Mouse (Mus musculus) left cerebral cortex, adult 2 months (tissue): Measurements from ENCODE around the gene Mid1. TPM values are rescaled to one million over a fixed set of nuclear protein-coding genes. Genes with fewer than 3 reads are reported as not detected.
"Not testable (repeated sequence)": the region's sequence is repeated elsewhere in the genome, so short reads cannot be mapped to it uniquely, and the experiment has no call there.

Experiments
- DNase-seq, 2 experiments: peaks; one replicate each; pipeline ENCODE4 v3.0.0; 2021 to 2022; ENCODE audit warnings: low spot score in 2 of 2, mixed read lengths in 1 of 2; ENCODE audit errors: extremely low spot score in 1 of 2
- H3K27ac ChIP-seq: fragments of 200-600 bp; 2 replicates; pipeline ENCODE4 v1.8.1; 2022
- H3K4me3 ChIP-seq: fragments of 200-600 bp; 2 replicates; pipeline ENCODE4 v1.8.1; 2022
- CTCF ChIP-seq: fragments of 200-600 bp; IDR thresholded peaks from 2 replicates; pipeline ENCODE4 v1.8.1; 2022; ENCODE audit warnings: antibody characterized with exemption, mild to moderate bottlenecking, moderate library complexity
- intact Hi-C: fragments of 180-260 bp; cut with DNase I; formaldehyde crosslinking; loops from one replicate; pipeline ENCODE4 v1.15.1; 2025
- total RNA-seq, 2 experiments: library from RNA; stranded (reverse); gene quantifications; 2 replicates each; pipeline ENCODE4 v1.2.3; 2021

Mid1 gene
- total RNA-seq, 2 experiments from 2014 or later, result 19.7 to 24.5 TPM

DNA sequence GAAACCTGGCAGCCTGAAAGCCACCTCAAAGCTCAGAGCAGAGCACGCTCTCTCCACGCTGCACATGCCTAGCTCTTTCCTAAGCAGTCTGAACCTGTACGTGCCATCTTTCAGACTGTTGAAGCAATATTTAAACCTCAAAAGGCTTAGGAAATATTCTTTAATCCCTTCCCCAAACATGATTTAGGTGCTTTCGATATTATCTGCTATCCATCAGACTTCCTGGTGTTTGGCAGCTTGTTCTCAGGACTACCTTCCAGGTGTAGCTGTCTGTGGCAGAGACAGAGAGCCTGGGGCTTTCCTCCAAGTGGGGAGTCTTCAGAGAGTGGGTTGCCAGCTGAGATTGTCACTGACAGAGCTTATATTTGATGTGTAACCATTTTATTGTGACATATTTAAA lies 255.5 kb downstream of the Mid1 start:
- no peak for TF ChIP-seq CTCF
- intact Hi-C loops, result no loop called here
- DNase-seq, result no peak
- Histone ChIP-seq H3K27ac (no peak overlapping the region), H3K4me3 (no peak overlapping the region)

GRCm38 (mm10) chrX:169950596-169950995 lies 265.6 kb downstream of the Mid1 start:
- no peak for DNase-seq
- Histone ChIP-seq H3K27ac (no peak overlapping the region), H3K4me3 (no peak overlapping the region)
- TF ChIP-seq CTCF, result no peak
- intact Hi-C loops, result no loop called here

GRCm38 (mm10) chrX:169969337-169969736 lies 284.3 kb downstream of the Mid1 start:
- no peak overlapping the region for H3K27ac ChIP-seq
- no peak for DNase-seq
- intact Hi-C loops, result loop anchor here (1.0 kb wide), 1 partner anchor 39 kb away; no protein-coding TSS in a partner anchor
- TF ChIP-seq CTCF, result no peak
- no peak overlapping the region for H3K4me3 ChIP-seq

DNA sequence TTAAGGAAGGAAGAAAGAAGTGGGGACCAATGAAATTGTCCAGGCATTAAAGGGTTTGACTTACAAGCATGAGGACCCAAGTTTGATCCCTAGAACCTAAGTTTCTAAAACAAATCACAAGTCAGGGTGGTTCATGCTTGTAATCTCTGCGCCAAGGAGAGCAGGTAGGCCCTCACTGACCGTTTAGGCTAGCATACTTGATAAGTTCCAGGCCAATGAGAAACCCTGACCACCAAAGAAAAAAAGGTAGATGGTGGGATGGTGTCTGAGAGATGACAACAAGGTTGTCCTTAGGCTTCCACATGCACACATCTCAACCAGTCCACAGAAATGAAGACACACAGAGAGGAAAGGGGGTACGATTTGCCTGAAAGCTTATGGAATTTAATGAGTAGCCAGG lies 284.8 kb downstream of the Mid1 start:
- intact Hi-C loops, result loop anchor here (1.0 kb wide), 1 partner anchor 39 kb away; no protein-coding TSS in a partner anchor
- not testable (repeated sequence) for DNase-seq

GRCm38 (mm10) chrX:169970546-169970945 lies 285.5 kb downstream of the Mid1 start:
- intact Hi-C loops, H3K27ac ChIP-seq, H3K4me3 ChIP-seq, DNase-seq: not testable (repeated sequence)

More for the DNA sequence above, 284.8 kb downstream of the Mid1 start:
- H3K4me3 ChIP-seq, H3K27ac ChIP-seq: not testable (repeated sequence)

GRCm38 (mm10) chrX:169971562-169971961 lies 286.6 kb downstream of the Mid1 start:
- DNase-seq, intact Hi-C loops, H3K27ac ChIP-seq, H3K4me3 ChIP-seq: not testable (repeated sequence)

GRCm38 (mm10) chrX:169972131-169972530 lies 287.1 kb downstream of the Mid1 start:
- H3K4me3 ChIP-seq, H3K27ac ChIP-seq, DNase-seq, intact Hi-C loops: not testable (repeated sequence)

GRCm38 (mm10) chrX:169972791-169973494 lies 287.9 kb downstream of the Mid1 start:
- intact Hi-C loops, H3K4me3 ChIP-seq, H3K27ac ChIP-seq: not testable (repeated sequence)
- peak in 1 of 2 experiments; percentile 18 for DNase-seq

DNA sequence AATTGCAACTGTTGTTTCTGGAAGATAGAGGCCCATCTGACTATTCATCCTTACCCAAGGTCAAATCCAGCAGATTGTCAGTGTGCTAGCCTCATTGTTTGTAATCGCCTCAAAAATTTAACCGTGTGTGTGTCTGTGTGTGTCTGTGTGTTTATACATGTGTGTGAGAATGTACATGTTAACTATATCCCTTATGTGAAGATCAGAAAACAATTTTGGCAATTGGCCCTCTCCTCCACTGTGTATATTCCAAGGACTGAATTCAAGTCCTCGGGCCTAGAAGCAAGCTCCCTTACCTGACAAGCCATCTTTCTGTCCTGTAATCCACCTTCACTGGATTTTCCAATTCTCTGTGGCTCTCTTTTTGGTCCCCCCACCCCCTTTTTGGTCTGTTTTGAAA lies 288.8 kb downstream of the Mid1 start:
- intact Hi-C loops, H3K4me3 ChIP-seq, H3K27ac ChIP-seq: not testable (repeated sequence)
- DNase-seq, result peak in 1 of 2 experiments; percentile 9

DNA sequence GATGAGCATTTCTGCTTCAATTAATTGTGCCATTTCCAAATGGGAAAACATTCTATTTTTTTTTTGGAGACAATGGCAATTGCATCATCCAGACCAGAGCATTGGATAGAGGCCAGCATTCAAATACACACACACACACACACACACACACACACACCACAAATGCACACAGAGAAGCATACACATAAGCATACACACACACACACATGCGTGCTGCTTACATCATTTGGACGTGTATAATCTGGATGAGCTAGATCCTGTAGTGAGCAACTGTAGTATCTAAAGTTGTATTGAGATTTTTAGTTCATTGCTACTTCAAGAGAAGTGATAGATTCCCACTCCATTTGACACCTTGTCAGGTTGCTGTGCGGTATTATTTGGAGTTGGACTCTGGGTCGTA lies 289.5 kb downstream of the Mid1 start:
- intact Hi-C loops, H3K4me3 ChIP-seq, H3K27ac ChIP-seq: not testable (repeated sequence)
- DNase-seq, result peak in 1 of 2 experiments; percentile 14

DNA sequence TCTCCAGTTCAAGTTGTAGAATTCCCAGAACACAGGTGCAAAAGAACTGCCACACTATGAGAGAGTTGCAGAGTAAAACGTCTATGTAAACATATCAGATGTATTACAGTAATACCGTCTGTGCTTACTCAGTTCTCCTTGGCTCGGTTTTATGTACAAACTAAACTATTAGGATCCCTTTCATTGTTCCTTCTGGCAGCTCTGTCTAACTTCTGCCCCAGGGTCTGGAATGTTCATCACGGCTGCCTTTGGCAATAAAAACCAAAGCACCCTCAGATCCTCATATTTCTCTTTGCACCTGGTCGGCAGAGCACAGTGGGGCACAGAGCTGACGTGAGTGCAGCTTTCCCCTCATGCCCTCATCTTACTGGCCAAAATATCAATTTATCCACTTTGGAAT lies 290.0 kb downstream of the Mid1 start:
- H3K27ac ChIP-seq, intact Hi-C loops, H3K4me3 ChIP-seq: not testable (repeated sequence)
- peak in 1 of 2 experiments; percentile 18 for DNase-seq

DNA sequence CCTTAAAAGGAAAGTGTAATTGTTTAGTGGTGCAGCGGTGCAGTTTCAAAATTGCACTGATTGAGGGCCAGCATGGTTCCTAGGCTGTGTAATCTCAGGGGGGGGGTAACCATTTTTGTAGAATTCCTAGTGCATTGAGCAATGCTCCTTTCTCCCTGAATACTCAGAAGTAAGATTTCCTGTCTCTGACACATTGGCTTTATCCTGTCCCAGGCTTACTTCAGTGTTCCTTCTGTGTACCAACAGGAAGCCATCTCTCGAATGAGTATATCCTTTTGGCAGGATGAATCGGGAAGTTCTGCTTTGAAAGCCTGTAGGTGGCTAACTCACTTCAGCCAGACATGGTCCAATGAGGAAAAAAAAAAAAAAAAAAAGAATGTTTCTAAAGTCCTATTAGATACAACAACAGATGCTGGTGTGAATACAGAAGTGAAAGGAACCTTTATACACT lies 290.7 kb downstream of the Mid1 start:
- DNase-seq, result peak in 1 of 2 experiments; percentile 14
- H3K27ac ChIP-seq, H3K4me3 ChIP-seq, intact Hi-C loops: not testable (repeated sequence)

- intact Hi-C loops, H3K27ac ChIP-seq, H3K4me3 ChIP-seq: not testable (repeated sequence)
- peak in 1 of 2 experiments; percentile 9 for DNase-seq
These were observed 291.3 kb downstream of the Mid1 start for GRCm38 (mm10) chrX:169976340-169976739.

GRCm38 (mm10) chrX:169977856-169978435 lies 292.9 kb downstream of the Mid1 start:
- intact Hi-C loops, DNase-seq, H3K4me3 ChIP-seq: not testable (repeated sequence)
- H3K27ac ChIP-seq, result peak overlapping the region; percentile 41

- H3K27ac ChIP-seq, result peak overlapping the region; percentile 41
- peak; percentile 85 to 87 for DNase-seq
- intact Hi-C loops, result not testable (repeated sequence)
These were observed 293.7 kb downstream of the Mid1 start for GRCm38 (mm10) chrX:169978436-169979381.

GRCm38 (mm10) chrX:169979461-169980202 lies 294.6 kb downstream of the Mid1 start:
- peak in 1 of 2 experiments; percentile 64 for DNase-seq
- Histone ChIP-seq H3K4me3 (peak overlapping the region; percentile 17), H3K27ac (peak overlapping the region; percentile 24)
- intact Hi-C loops, result loop anchor here (5.0 kb wide), 1 partner anchor 182 kb away; no protein-coding TSS in a partner anchor

More at GRCm38 (mm10) chrX:169978436-169979381, 293.7 kb downstream of the Mid1 start:
- H3K4me3 ChIP-seq, result peak overlapping the region; percentile 21
